Mouse (Mus musculus): Measurements from ENCODE around the gene Preb.
A peak's percentile ranks its signal among the peaks of the same experiment; 100 is the strongest.

DNA sequence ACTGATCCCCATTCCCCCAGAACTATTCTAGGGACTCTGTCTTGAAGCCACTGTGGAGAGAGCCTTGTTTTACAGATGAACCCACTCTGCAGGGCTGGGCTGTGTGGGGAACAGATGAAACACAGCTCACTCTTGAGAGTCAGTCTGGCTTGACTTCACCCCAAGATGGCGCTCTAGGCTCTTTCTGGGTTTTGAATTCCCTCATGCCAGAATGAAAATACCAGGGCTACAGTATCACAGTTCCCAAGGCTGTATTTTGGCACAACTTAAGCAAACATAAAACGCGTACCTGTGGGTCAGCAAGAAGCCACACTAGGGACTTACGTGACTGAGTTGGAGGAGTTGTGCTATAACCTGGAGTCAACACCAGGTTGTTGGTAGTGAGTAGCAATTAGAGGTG lies 30.0 kb downstream of the Preb start:
- TF ChIP-seq CTCF (IDR thresholded peaks at IDR 0.05; ENCODE audit: extremely low read depth, insufficient read length, insufficient replicate concordance, low read depth, low read length) (peak; percentile 49; the same call in 1 of the 2 replicates), POLR2A (IDR thresholded peaks at IDR 0.05; ENCODE audit: low read depth, low read length) (no peak)
